Mouse (Mus musculus): ENCODE data around the gene Lingo1. TPM values are rescaled to one million over a fixed set of nuclear protein-coding genes. Genes with fewer than 3 reads are reported as not detected.

Gene Lingo1
- polyA plus RNA-seq, 1 experiment, result 0.38 TPM

- WGBS, result 75% methylated on average over 11 of the region's 11 CpGs
- H3K36me3 ChIP-seq (ENCODE audit: control insufficient read depth, insufficient read depth, low read length), result no peaks in the 10 kb centered on the region
- no peak overlapping the region for H3K27ac ChIP-seq (ENCODE audit: insufficient read depth, low read depth, low read length)
- H3K27me3 ChIP-seq (ENCODE audit: control insufficient read depth, insufficient read depth, low read length), result 0 out of 2 replicates have a peak, but pooled peaks cover 2% of the 10 kb centered on the region
- no peaks in the 10 kb centered on the region; the same call in 1 of the 2 replicates for H3K4me1 ChIP-seq (ENCODE audit: control insufficient read depth, insufficient read depth, insufficient read length, low read length)
- TF ChIP-seq CTCF (IDR thresholded peaks at IDR 0.05; ENCODE audit: extremely low read depth, insufficient read length, insufficient replicate concordance, low read depth, low read length) (no peak), POLR2A (IDR thresholded peaks at IDR 0.05; ENCODE audit: low read depth, low read length) (no peak)
- no peak overlapping the region for H3K4me3 ChIP-seq (ENCODE audit: low read depth, low read length)
These were observed 172.9 kb downstream of the Lingo1 start for GRCm38 (mm10) chr9:56623361-56623760.

GRCm38 (mm10) chr9:56622761-56623160 is 173.5 kb downstream of the Lingo1 start:
- H3K27ac ChIP-seq (ENCODE audit: insufficient read depth, low read depth, low read length), result no peak overlapping the region
- H3K4me3 ChIP-seq (ENCODE audit: low read depth, low read length), result no peak overlapping the region
- TF ChIP-seq POLR2A (IDR thresholded peaks at IDR 0.05; ENCODE audit: low read depth, low read length) (no peak), CTCF (IDR thresholded peaks at IDR 0.05; ENCODE audit: extremely low read depth, insufficient read length, insufficient replicate concordance, low read depth, low read length) (no peak)
- H3K4me1 ChIP-seq (ENCODE audit: control insufficient read depth, insufficient read depth, insufficient read length, low read length), result no peaks in the 10 kb centered on the region; the same call in 1 of the 2 replicates
- H3K27me3 ChIP-seq (ENCODE audit: control insufficient read depth, insufficient read depth, low read length), result 0 out of 2 replicates have a peak, but pooled peaks cover 2% of the 10 kb centered on the region
- no peaks in the 10 kb centered on the region for H3K36me3 ChIP-seq (ENCODE audit: control insufficient read depth, insufficient read depth, low read length)
- WGBS, result 50% methylated on average over 7 of the region's 7 CpGs

GRCm38 (mm10) chr9:56620512-56621371 is 175.5 kb downstream of the Lingo1 start:
- Histone ChIP-seq H3K4me3 (ENCODE audit: low read depth, low read length) (no peak overlapping the region), H3K36me3 (ENCODE audit: control insufficient read depth, insufficient read depth, low read length) (no peaks in the 10 kb centered on the region), H3K27ac (ENCODE audit: insufficient read depth, low read depth, low read length) (no peak overlapping the region), H3K4me1 (ENCODE audit: control insufficient read depth, insufficient read depth, insufficient read length, low read length) (no peaks in the 10 kb centered on the region; the same call in 1 of the 2 replicates), H3K27me3 (ENCODE audit: control insufficient read depth, insufficient read depth, low read length) (0 out of 2 replicates have a peak, but pooled peaks cover 2% of the 10 kb centered on the region)
- WGBS, result 30% methylated on average over 42 of the region's 42 CpGs
- TF ChIP-seq CTCF (IDR thresholded peaks at IDR 0.05; ENCODE audit: extremely low read depth, insufficient read length, insufficient replicate concordance, low read depth, low read length) (no peak), POLR2A (IDR thresholded peaks at IDR 0.05; ENCODE audit: low read depth, low read length) (no peak)

DNA sequence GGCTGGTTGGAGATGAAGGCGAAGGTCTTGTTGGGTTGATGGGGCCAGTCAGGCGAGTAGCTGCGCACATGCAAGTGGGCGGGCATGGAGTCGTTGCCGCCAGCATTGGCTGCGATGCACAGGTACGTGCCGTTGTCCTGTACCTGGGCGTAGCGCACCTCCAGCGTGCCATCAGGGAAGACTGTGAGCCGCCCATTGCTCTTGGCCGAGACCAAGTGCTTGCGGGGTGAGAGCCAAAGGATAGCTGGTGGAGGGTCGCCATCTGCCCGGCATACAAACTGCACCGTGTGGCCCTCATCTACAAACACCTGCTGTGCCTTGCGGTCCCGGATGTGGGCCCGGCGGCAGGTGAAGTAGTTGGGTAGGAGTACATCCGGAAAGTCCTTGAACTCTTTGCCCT is 176.6 kb downstream of the Lingo1 start:
- no peak overlapping the region for H3K27ac ChIP-seq (ENCODE audit: insufficient read depth, low read depth, low read length)
- no peak overlapping the region for H3K4me3 ChIP-seq (ENCODE audit: low read depth, low read length)
- no peaks in the 10 kb centered on the region; the same call in 1 of the 2 replicates for H3K4me1 ChIP-seq (ENCODE audit: control insufficient read depth, insufficient read depth, insufficient read length, low read length)
- TF ChIP-seq CTCF (IDR thresholded peaks at IDR 0.05; ENCODE audit: extremely low read depth, insufficient read length, insufficient replicate concordance, low read depth, low read length), result no peak
- no peak for TF ChIP-seq POLR2A (IDR thresholded peaks at IDR 0.05; ENCODE audit: low read depth, low read length)
- 0 out of 2 replicates have a peak, but pooled peaks cover 2% of the 10 kb centered on the region for H3K27me3 ChIP-seq (ENCODE audit: control insufficient read depth, insufficient read depth, low read length)
- WGBS, result 64% methylated on average over 23 of the region's 23 CpGs
- no peaks in the 10 kb centered on the region for H3K36me3 ChIP-seq (ENCODE audit: control insufficient read depth, insufficient read depth, low read length)

DNA sequence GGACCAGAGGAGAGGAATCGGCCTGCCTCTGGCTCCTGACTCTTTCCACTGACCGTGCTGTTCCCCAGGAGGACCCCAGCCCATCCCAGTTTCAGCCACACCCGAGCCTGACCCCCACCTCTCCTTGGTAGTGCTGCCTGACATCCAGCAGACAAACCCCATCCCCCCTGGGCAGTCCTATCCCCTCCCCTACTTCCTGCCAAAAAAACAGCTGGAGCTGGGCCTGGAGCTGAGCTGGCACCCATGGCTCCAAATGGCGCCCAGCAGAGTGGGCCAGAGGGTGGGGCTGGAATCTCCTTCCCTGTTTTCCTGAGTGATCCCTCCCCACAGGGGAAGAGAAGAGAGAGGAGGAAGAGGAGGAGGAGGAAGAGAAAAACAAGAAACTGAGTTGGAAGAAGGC is 177.6 kb downstream of the Lingo1 start:
- Histone ChIP-seq H3K4me3 (ENCODE audit: low read depth, low read length) (no peak overlapping the region), H3K36me3 (ENCODE audit: control insufficient read depth, insufficient read depth, low read length) (no peaks in the 10 kb centered on the region), H3K27ac (ENCODE audit: insufficient read depth, low read depth, low read length) (no peak overlapping the region), H3K27me3 (ENCODE audit: control insufficient read depth, insufficient read depth, low read length) (0 out of 2 replicates have a peak, but pooled peaks cover 2% of the 10 kb centered on the region), H3K4me1 (ENCODE audit: control insufficient read depth, insufficient read depth, insufficient read length, low read length) (no peaks in the 10 kb centered on the region; the same call in 1 of the 2 replicates)
- WGBS, result 76% methylated on average over 4 of the region's 4 CpGs
- TF ChIP-seq CTCF (IDR thresholded peaks at IDR 0.05; ENCODE audit: extremely low read depth, insufficient read length, insufficient replicate concordance, low read depth, low read length), result no peak
- TF ChIP-seq POLR2A (IDR thresholded peaks at IDR 0.05; ENCODE audit: low read depth, low read length), result no peak

DNA sequence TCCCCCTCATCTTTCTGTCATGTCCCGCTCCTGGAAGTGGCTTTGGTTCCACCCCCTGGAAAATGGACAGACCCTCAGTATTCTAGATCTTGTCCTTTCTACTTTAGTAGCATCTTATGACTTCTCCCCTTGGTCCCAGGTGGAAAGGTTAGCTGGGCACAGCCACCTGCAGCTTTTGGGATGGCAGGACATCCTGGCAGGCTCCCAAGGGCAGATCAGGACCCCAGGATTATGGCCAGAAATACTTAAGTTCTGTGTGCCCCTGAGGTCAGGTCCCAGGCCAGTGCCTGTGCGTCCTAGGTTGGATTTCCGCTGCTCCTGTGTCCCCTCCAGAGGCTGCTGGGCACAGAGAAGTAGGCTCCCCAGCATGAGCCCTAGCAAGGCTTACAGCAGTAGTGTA is 180.2 kb downstream of the Lingo1 start:
- Histone ChIP-seq H3K4me1 (ENCODE audit: control insufficient read depth, insufficient read depth, insufficient read length, low read length) (no peaks in the 10 kb centered on the region; the same call in 1 of the 2 replicates), H3K27ac (ENCODE audit: insufficient read depth, low read depth, low read length) (no peak overlapping the region), H3K36me3 (ENCODE audit: control insufficient read depth, insufficient read depth, low read length) (no peaks in the 10 kb centered on the region), H3K4me3 (ENCODE audit: low read depth, low read length) (no peak overlapping the region), H3K27me3 (ENCODE audit: control insufficient read depth, insufficient read depth, low read length) (0 out of 2 replicates have a peak, but pooled peaks cover under 1% of the 10 kb centered on the region)
- WGBS, result 89% methylated on average over 3 of the region's 3 CpGs
- TF ChIP-seq POLR2A (IDR thresholded peaks at IDR 0.05; ENCODE audit: low read depth, low read length), result no peak
- TF ChIP-seq CTCF (IDR thresholded peaks at IDR 0.05; ENCODE audit: extremely low read depth, insufficient read length, insufficient replicate concordance, low read depth, low read length), result no peak

- H3K4me1 ChIP-seq (ENCODE audit: control insufficient read depth, insufficient read depth, insufficient read length, low read length), result no peaks in the 10 kb centered on the region
- H3K36me3 ChIP-seq (ENCODE audit: control insufficient read depth, insufficient read depth, low read length), result no peaks in the 10 kb centered on the region
- no peaks in the 10 kb centered on the region for H3K27me3 ChIP-seq (ENCODE audit: control insufficient read depth, insufficient read depth, low read length)
- 45% methylated on average over 12 of the region's 12 CpGs for WGBS
- H3K27ac ChIP-seq (ENCODE audit: insufficient read depth, low read depth, low read length), result no peak overlapping the region
- TF ChIP-seq CTCF (IDR thresholded peaks at IDR 0.05; ENCODE audit: extremely low read depth, insufficient read length, insufficient replicate concordance, low read depth, low read length) (no peak), POLR2A (IDR thresholded peaks at IDR 0.05; ENCODE audit: low read depth, low read length) (no peak)
- no peak overlapping the region for H3K4me3 ChIP-seq (ENCODE audit: low read depth, low read length)
These were observed 183.5 kb downstream of the Lingo1 start for GRCm38 (mm10) chr9:56612798-56613183.
